Comparison of ENCODE assay signal across 8 mouse cellular contexts in the genomic region with DNA sequence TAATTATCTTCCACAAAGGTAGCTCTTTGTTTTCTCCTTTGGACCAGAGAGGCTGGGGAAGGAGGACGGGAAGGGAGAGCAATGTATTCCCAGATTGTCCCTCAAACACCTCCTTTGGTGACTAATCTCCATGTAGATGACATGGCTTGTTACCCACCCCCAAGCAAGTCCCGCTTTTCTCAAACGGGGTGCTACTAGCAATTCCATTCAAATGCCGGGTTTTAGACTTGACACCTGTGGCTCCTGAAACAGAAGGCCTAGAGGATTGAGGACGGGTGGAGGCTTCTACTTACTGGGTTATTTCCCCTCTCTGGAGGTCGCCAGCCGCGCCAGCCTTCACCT. TPM values are rescaled to one million over a fixed set of nuclear protein-coding genes. Genes with fewer than 3 reads are reported as not detected.
A peak's percentile ranks its signal among the peaks of the same experiment; 100 is the strongest.
DNase-seq lines count a peak whose midpoint lies in the region; ATAC-seq lines count a peak whose summit lies in the region.

No protein-coding gene starts in this region.

- H3K4me2 ChIP-seq in hindbrain, embryonic 16.5 days (ENCODE audit: low read length), result peak overlapping the region; percentile 73
- H3K4me2 ChIP-seq in neural tube, embryonic 12.5 days (replicated peaks), result peak overlapping the region; percentile 86

- DNase-seq in layer of hippocampus, adult 9-11 months, result peak; percentile 13
- DNase-seq in layer of hippocampus, adult 8-10 months (ENCODE audit: low spot score in 2 of 2), result no peak
- peak; percentile 62 for DNase-seq in brain, adult 2 months (ENCODE audit: low read depth, low spot score)
- DNase-seq in left cerebral cortex, adult 11 months (ENCODE audit: low spot score), result no peak
- DNase-seq in spleen, postnatal 4 days (ENCODE audit: low spot score in 2 of 2), result no peak

- WGBS in hindbrain, embryonic 16.5 days, result under 1% methylated on average over 8 of the region's 8 CpGs
- 3% methylated on average over 8 of the region's 8 CpGs for WGBS in neural tube, embryonic 12.5 days

- H3K9ac ChIP-seq in hindbrain, embryonic 16.5 days (ENCODE audit: low read depth, low read length), result peak overlapping the region; percentile 92
- peak overlapping the region; percentile 96 for H3K9ac ChIP-seq in neural tube, embryonic 12.5 days

- ATAC-seq in hindbrain, embryonic 16.5 days, result no peak; the same call in 1 of the 2 replicates
- no peak for ATAC-seq in neural tube, embryonic 12.5 days (ENCODE audit: low FRiP score, low read depth)
- ATAC-seq in granulocyte monocyte progenitor cell, adult 5-6 weeks (replicated peaks; ENCODE audit: poor library complexity, severe bottlenecking), result no peak

- peaks cover 2% of the 10 kb centered on the region; the same call in 1 of the 2 replicates for H3K36me3 ChIP-seq in hindbrain, embryonic 16.5 days (ENCODE audit: control insufficient read depth, insufficient read depth, low read length)
- H3K36me3 ChIP-seq in neural tube, embryonic 12.5 days, result peaks cover 6% of the 10 kb centered on the region; the same call in 1 of the 2 replicates

- H3K27me3 ChIP-seq in hindbrain, embryonic 16.5 days (replicated peaks; ENCODE audit: control insufficient read depth, insufficient read depth, low read length), result no peaks in the 10 kb centered on the region
- no peaks in the 10 kb centered on the region for H3K27me3 ChIP-seq in neural tube, embryonic 12.5 days (replicated peaks)

- H3K4me3 ChIP-seq in hindbrain, embryonic 16.5 days (ENCODE audit: low read length), result peak overlapping the region; percentile 95
- H3K4me3 ChIP-seq in neural tube, embryonic 12.5 days, result peak overlapping the region; percentile 90

- H3K27ac ChIP-seq in hindbrain, embryonic 16.5 days (ENCODE audit: low read depth, low read length), result peak overlapping the region; percentile 95
- 0 out of 2 replicates have a peak overlapping the region, but pooled peaks have one; percentile 89 for H3K27ac ChIP-seq in neural tube, embryonic 12.5 days

- peaks cover 22% of the 10 kb centered on the region for H3K4me1 ChIP-seq in hindbrain, embryonic 16.5 days (ENCODE audit: control insufficient read depth, insufficient read depth, low read depth, low read length)
- peaks cover 26% of the 10 kb centered on the region for H3K4me1 ChIP-seq in neural tube, embryonic 12.5 days

- H3K9me3 ChIP-seq in hindbrain, embryonic 16.5 days (ENCODE audit: control insufficient read depth, low read length), result no peaks in the 10 kb centered on the region
- no peaks in the 10 kb centered on the region for H3K9me3 ChIP-seq in neural tube, embryonic 12.5 days

RNA-seq across cellular contexts. Expression of a gene that starts 0.9 kb away (rescaled TPM):
- 10 to 100 TPM; 31.8 to 36.3 (median 33.9) TPM for total RNA-seq in layer of hippocampus, adult 8-10 months (2022)
- polyA plus RNA-seq in hindbrain, embryonic 16.5 days (2015; fragmentation: Nextera tagmentation; extraction: Ambion mirVana), result 23.4 and 34.0 TPM in 2 replicates
- 42.8 and 46.6 TPM in 2 replicates for polyA plus RNA-seq in neural tube, embryonic 12.5 days (2016; fragmentation: Nextera tagmentation; extraction: Ambion mirVana)
- total RNA-seq in granulocyte monocyte progenitor cell, adult 5-6 weeks (2014; fragmentation: Nextera tagmentation), result 19.2 and 19.8 TPM in 2 replicates
- 4.7 and 4.9 TPM in 2 replicates for total RNA-seq in granulocyte monocyte progenitor cell, adult 5-6 weeks (2017)

RNA-seq across cellular contexts. Expression of a gene that starts 35.5 kb away (rescaled TPM):
- 10 to 100 TPM; 37.1 to 44.0 (median 40.6) TPM for total RNA-seq in layer of hippocampus, adult 8-10 months (2022)
- polyA plus RNA-seq in hindbrain, embryonic 16.5 days (2015; fragmentation: Nextera tagmentation; extraction: Ambion mirVana), result 11.2 and 12.4 TPM in 2 replicates
- polyA plus RNA-seq in neural tube, embryonic 12.5 days (2016; fragmentation: Nextera tagmentation; extraction: Ambion mirVana), result 21.6 and 22.7 TPM in 2 replicates
- total RNA-seq in granulocyte monocyte progenitor cell, adult 5-6 weeks (2014; fragmentation: Nextera tagmentation), result 1.5 and 3.1 TPM in 2 replicates
- total RNA-seq in granulocyte monocyte progenitor cell, adult 5-6 weeks (2017), result 1.2 and 1.6 TPM in 2 replicates

RNA-seq across cellular contexts. Expression of a gene that starts 40.2 kb away (rescaled TPM):
- total RNA-seq in layer of hippocampus, adult 8-10 months (2022), result 100 to 1,000 TPM; 101 to 135 (median 120) TPM
- 40.5 and 43.2 TPM in 2 replicates for polyA plus RNA-seq in hindbrain, embryonic 16.5 days (2015; fragmentation: Nextera tagmentation; extraction: Ambion mirVana)
- 62.3 and 72.0 TPM in 2 replicates for polyA plus RNA-seq in neural tube, embryonic 12.5 days (2016; fragmentation: Nextera tagmentation; extraction: Ambion mirVana)
- 48.7 and 85.8 TPM in 2 replicates for total RNA-seq in granulocyte monocyte progenitor cell, adult 5-6 weeks (2014; fragmentation: Nextera tagmentation)
- 17.8 and 21.2 TPM in 2 replicates for total RNA-seq in granulocyte monocyte progenitor cell, adult 5-6 weeks (2017)

Comparison
In these comparisons a context has a peak if more than half of its experiments do, and no peak if none do; other contexts are left out.
1. DNase-seq: peak in layer of hippocampus, adult 9-11 months (single experiment) and brain, adult 2 months (single experiment); none in layer of hippocampus, adult 8-10 months (0 of 2), left cerebral cortex, adult 11 months (single experiment) and spleen, postnatal 4 days (0 of 2).
2. RNA of a gene that starts 35.5 kb away (total RNA-seq): 37.1 to 44.0 TPM in layer of hippocampus, adult 8-10 months; 1.2 to 3.1 TPM in granulocyte monocyte progenitor cell, adult 5-6 weeks; every median in the first group is over 4 times any median in the second.